Mouse (Mus musculus) small intestine, adult 2 months (tissue): ENCODE measurements at regions not wholly inside any gene's neighbourhood (a gene's known extent, or its start where the extent isn't known, plus 50 kb on each side); places are given as distances from the start of the nearest gene placed in this dataset.

ENCODE experiments used
- H3K27ac ChIP-seq: fragments of 200-500 bp; 2 replicates; pipeline ENCODE4 v1.5.1; 2012; ENCODE audit warnings: low read depth, low read length, control low read depth, inconsistent platforms; ENCODE audit not compliant: insufficient read depth
- H3K27me3 ChIP-seq: fragments of 200-500 bp; 2 replicates; pipeline ENCODE4 v1.6.1; 2012; ENCODE audit warnings: mild to moderate bottlenecking, moderate library complexity, low read length, inconsistent platforms; ENCODE audit not compliant: control insufficient read depth, insufficient read depth
- H3K36me3 ChIP-seq: fragments of 200-500 bp; 2 replicates; pipeline ENCODE4 v1.6.1; 2012; ENCODE audit warnings: mild to moderate bottlenecking, low read length, control low read depth, inconsistent platforms; ENCODE audit not compliant: control insufficient read depth, insufficient read depth
- H3K4me1 ChIP-seq: fragments of 200-500 bp; 2 replicates; pipeline ENCODE4 v1.6.1; 2012; ENCODE audit warnings: low read length, inconsistent platforms, mixed read lengths; ENCODE audit not compliant: control insufficient read depth, insufficient read depth, insufficient read length
- H3K4me3 ChIP-seq: fragments of 200-500 bp; 2 replicates; pipeline ENCODE4 v1.5.1; 2012; ENCODE audit warnings: low read depth, mild to moderate bottlenecking, control low read depth, inconsistent platforms, low read length, moderate library complexity
- CTCF ChIP-seq: fragments of 200-500 bp; IDR thresholded peaks from 2 replicates; pipeline ENCODE4 v1.5.1; 2012; ENCODE audit warnings: low read depth, mild to moderate bottlenecking, control low read depth, inconsistent platforms, low read length, moderate library complexity, mixed read lengths; ENCODE audit not compliant: insufficient replicate concordance, insufficient read length; ENCODE audit errors: extremely low read depth
- POLR2A ChIP-seq: fragments of 200-500 bp; IDR thresholded peaks from 2 replicates; pipeline ENCODE4 v1.6.1; 2012; ENCODE audit warnings: low read depth, mild to moderate bottlenecking, control low read depth, inconsistent platforms, low read length, moderate library complexity
- WGBS: fragments of 180-500 bp; shearing (Covaris S2); methylation state at CpG from one replicate; pipeline ENCODE4 v1.1.7; 2018; 5-methylcytosine and 5-hydroxymethylcytosine counted together

- H3K27ac ChIP-seq = no peak overlapping the region
- no peaks in the 10 kb centered on the region for H3K36me3 ChIP-seq
- WGBS = 36% methylated on average over 8 of the region's 8 CpGs
- TF ChIP-seq CTCF = no peak
- TF ChIP-seq POLR2A = no peak
- peaks cover 7% of the 10 kb centered on the region; the same call in 1 of the 2 replicates for H3K4me1 ChIP-seq
- no peak overlapping the region for H3K4me3 ChIP-seq
- H3K27me3 ChIP-seq = no peaks in the 10 kb centered on the region
These were observed 218.6 kb upstream of the Hes1 start for GRCm38 (mm10) chr16:29845597-29845986.

GRCm38 (mm10) chr16:29847059-29847458 is 217.1 kb upstream of the Hes1 start:
- H3K27ac ChIP-seq = no peak overlapping the region
- no peaks in the 10 kb centered on the region for H3K36me3 ChIP-seq
- H3K4me1 ChIP-seq = peaks cover 7% of the 10 kb centered on the region; the same call in 1 of the 2 replicates
- H3K4me3 ChIP-seq = no peak overlapping the region
- H3K27me3 ChIP-seq = no peaks in the 10 kb centered on the region
- WGBS = 38% methylated on average over 1 of the region's 1 CpGs
- TF ChIP-seq CTCF (no peak), POLR2A (no peak)

GRCm38 (mm10) chr16:29847734-29848133 is 216.4 kb upstream of the Hes1 start:
- Histone ChIP-seq H3K27me3 (no peaks in the 10 kb centered on the region), H3K36me3 (no peaks in the 10 kb centered on the region), H3K4me3 (no peak overlapping the region), H3K4me1 (peaks cover 7% of the 10 kb centered on the region; the same call in 1 of the 2 replicates), H3K27ac (no peak overlapping the region)
- TF ChIP-seq CTCF = no peak
- TF ChIP-seq POLR2A = no peak
- 71% methylated on average over 4 of the region's 4 CpGs for WGBS

GRCm38 (mm10) chr16:29848527-29848926 is 215.7 kb upstream of the Hes1 start:
- 95% methylated on average over 12 of the region's 12 CpGs for WGBS
- no peak overlapping the region for H3K4me3 ChIP-seq

GRCm38 (mm10) chr16:29849511-29849910 is 214.7 kb upstream of the Hes1 start:
- no peak for TF ChIP-seq CTCF
- TF ChIP-seq POLR2A = no peak
- 82% methylated on average over 7 of the region's 7 CpGs for WGBS
- Histone ChIP-seq H3K4me1 (peaks cover 7% of the 10 kb centered on the region; the same call in 1 of the 2 replicates), H3K4me3 (no peak overlapping the region), H3K27me3 (no peaks in the 10 kb centered on the region), H3K27ac (no peak overlapping the region), H3K36me3 (no peaks in the 10 kb centered on the region)

More at GRCm38 (mm10) chr16:29848527-29848926, 215.7 kb upstream of the Hes1 start:
- no peaks in the 10 kb centered on the region for H3K27me3 ChIP-seq
- peaks cover 7% of the 10 kb centered on the region; the same call in 1 of the 2 replicates for H3K4me1 ChIP-seq
- H3K36me3 ChIP-seq = no peaks in the 10 kb centered on the region
- no peak overlapping the region for H3K27ac ChIP-seq
- TF ChIP-seq CTCF (no peak), POLR2A (no peak)

- Histone ChIP-seq H3K36me3 (no peaks in the 10 kb centered on the region), H3K4me3 (no peak overlapping the region), H3K4me1 (peaks cover 7% of the 10 kb centered on the region; the same call in 1 of the 2 replicates), H3K27me3 (no peaks in the 10 kb centered on the region), H3K27ac (no peak overlapping the region)
- no peak for TF ChIP-seq POLR2A
- TF ChIP-seq CTCF = no peak
- 94% methylated on average over 3 of the region's 3 CpGs for WGBS
These were observed 213.6 kb upstream of the Hes1 start for GRCm38 (mm10) chr16:29850616-29851015.

- Histone ChIP-seq H3K4me1 (peaks cover 7% of the 10 kb centered on the region; the same call in 1 of the 2 replicates), H3K4me3 (no peak overlapping the region), H3K27me3 (no peaks in the 10 kb centered on the region), H3K36me3 (no peaks in the 10 kb centered on the region), H3K27ac (no peak overlapping the region)
- TF ChIP-seq POLR2A = no peak
- TF ChIP-seq CTCF = no peak
- WGBS = 38% methylated on average over 9 of the region's 9 CpGs
These were observed 212.4 kb upstream of the Hes1 start for GRCm38 (mm10) chr16:29851827-29852226.
